Mouse (Mus musculus): ENCODE data around the gene Ifne. TPM values are rescaled to one million over a fixed set of nuclear protein-coding genes. Genes with fewer than 3 reads are reported as not detected.

Ifne gene
- total RNA-seq (2021) = not detected
- long read RNA-seq, experiment 1 = 0 reads
- long read RNA-seq, experiment 2 = 0 reads

DNA sequence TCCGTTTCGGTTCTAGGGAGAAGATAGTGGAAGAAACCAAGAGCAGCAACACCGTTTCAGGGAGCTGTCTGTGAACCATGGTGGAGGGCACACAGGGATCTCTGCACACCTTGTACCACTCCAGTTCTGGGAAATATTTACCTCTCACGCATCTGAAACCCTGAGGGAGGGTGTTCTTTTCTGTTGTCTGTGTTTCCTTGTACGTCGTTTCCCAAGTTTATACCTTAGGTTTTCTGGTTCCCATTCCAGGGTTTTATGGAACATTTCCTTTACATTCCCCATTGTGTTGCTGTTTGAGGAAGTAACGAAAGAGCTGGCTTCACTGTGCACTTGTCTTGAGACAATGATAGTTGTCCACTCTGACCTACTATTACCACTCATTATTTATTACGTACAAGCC, at the start of gene Ifne:
Gene Ifne (minus strand): TSS at position 101 of the 400 bp plus-strand sequence.
- no peak for DNase-seq (ENCODE audit: low spot score in 2 of 2)
- intact Hi-C loops (cut with DNase I) = no loop called here

DNA sequence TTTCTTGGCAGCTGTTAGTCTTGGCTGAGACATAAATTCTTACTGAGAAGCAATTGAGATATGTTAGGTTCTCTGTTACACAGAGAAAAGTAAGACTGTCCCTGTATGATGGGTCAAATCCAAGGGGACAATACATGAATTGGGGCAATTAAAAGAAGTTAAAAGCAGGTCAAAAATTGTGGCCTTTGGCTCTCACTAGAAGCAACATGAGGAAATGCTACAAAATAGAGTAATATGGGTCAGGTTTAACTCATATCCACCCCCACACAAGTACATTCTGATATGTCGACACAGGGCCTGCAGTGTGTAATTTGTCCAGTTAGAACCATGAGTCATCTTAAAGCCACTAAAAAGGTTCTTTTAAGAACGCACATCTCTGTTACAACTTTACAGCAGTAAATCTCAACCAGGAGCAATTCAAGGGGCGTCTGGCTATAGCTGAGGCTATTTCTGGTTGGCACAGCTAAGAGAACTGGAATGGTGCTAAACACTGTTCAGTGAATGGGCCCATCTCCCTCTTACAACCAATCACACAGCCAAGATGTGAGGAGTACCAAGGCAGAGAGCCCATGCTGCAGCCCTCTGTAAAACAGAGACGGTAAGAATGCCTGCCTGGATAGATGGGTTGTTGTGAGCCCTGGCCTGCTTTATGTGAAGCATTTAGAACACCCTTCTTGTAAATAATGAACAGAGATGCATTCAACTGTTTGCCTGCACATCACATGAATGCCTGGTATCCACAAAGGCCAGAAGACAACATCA, 48.5 kb upstream of the Ifne start:
- intact Hi-C loops (cut with DNase I) = no loop called here
- no peak for DNase-seq (ENCODE audit: low spot score in 2 of 2)

DNA sequence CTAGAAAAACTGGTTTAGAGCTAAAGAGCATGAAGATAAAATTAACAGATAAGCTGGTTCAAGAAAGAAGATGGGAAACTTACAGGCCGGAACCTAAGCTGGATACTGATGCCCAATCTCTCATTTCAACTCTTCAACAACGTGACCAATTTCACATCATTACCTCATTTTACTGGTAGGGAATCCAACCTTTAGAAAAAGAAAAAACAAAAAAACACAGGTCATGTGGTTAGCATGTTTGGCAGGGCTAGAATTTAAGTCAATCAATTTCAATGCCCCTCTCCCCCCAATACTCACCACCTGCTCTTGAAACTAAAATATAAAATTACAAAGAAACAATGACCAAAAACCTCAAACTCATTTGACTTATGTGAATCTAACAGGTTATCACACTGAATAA, 47.8 kb upstream of the Ifne start:
- DNase-seq (ENCODE audit: low spot score in 2 of 2) = no peak

DNA sequence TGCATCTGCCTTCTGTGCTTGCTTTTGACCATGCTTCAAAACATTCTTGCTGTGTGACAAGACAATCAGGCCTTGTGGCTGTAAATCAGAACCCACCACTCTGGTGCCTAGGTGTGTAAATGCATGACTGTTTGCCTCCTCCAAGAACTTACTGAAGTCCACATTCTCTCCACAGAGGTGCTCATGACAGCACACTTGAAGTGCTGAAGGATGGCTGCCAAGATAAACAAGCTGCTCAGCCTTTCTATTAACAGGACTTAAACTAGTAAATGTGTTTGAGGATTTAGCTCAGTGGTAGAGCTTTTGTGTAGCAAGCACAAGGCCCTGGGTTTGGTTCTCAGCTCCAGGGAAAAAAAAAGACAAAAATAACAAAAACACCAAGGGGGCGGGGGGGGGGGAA, 46.6 kb upstream of the Ifne start:
- no peak for DNase-seq (ENCODE audit: low spot score in 2 of 2)
- intact Hi-C loops (cut with DNase I) = no loop called here

More for the DNA sequence above, 47.8 kb upstream of the Ifne start:
- intact Hi-C loops (cut with DNase I) = no loop called here

DNA sequence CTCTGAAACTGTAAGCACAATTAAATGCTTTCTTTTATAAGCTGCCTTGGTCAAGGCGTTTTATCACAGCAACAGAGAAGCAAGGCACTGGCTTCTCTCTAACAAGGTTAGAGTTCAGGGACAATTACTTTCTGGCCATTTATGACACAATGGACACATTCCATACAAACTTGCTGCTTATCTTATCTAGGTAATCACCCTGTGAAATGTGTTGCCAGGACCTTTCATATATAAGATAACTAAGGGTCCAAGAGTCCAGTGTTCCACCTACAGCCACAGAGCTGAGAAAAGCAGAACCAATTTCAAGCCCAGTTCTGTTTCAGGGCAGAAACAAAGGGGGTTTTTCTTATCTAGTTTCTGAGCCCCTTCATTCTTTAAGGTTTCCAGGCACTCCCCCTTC, 46.1 kb upstream of the Ifne start:
- DNase-seq (ENCODE audit: low spot score in 2 of 2) = no peak
- intact Hi-C loops (cut with DNase I) = no loop called here

DNA sequence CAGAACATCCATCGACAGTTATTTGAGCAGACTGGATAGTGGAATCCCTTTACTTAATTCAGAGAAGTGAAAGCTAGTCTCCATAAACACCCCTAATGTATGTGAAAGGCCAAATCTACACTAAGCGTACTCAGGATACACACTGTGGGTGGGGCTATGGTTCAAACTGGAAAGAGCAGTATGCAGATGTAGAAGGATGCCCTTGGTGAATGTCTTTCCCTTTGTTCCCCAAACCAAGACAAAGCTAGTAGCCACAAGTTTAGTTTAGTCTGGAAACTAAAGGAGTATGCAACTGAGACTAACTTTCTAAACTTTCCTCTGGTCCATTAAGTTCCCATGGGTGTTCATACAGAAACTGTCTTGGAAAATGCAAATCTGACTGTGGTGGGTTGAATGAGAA, 45.5 kb upstream of the Ifne start:
- DNase-seq (ENCODE audit: low spot score in 2 of 2) = no peak
- intact Hi-C loops (cut with DNase I) = no loop called here

DNA sequence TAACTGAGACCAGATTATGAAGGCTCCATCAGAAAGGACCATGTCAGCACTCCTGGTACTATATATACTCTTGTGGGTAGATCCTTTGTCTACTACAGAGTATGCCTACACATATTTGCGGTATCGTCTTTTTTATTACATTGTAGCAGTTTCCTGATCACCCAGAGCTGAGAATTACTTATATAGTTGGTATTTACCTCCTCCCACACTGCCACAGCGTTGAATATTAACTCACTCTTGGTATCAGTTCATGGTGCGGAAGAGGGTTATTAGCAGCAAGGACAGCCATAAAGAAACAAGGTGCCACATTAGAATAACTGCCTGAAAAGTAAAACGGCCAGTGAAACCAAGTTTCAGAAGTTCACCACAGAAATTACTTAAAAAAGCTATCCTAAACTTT, 41.3 kb upstream of the Ifne start:
- no peak for DNase-seq (ENCODE audit: low spot score in 2 of 2)
- intact Hi-C loops (cut with DNase I) = no loop called here

DNA sequence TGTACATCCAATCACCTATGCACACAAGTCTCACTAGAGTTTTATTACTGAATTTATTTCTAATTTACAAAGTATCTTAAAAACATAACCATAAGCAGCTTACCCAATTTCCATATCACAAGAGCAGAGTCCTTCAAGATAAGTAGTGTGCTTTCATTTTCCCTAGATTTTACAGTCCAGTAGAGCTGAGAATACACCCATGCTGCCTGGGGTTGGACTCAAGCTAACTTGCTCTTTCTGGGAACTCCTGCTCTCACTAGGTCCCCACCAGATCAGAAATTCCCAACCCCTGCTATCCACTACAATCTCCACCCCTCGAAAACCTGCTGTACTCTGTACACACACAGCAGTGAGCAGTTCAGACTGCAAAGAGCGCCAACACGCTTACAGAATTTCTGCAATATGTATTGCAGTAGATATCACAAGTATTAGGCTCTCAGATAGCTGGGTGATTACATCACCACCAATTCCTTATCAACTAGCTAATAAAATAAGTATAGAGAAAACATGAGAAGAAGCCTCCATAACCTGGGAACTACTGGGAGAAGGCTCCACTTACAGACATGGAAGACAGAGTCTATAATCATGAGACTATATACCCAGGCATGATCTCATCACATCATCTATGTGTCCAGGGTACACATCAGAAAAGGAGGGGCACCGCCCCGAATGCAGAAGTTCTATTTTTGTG, 37.9 kb upstream of the Ifne start:
- no peak for DNase-seq (ENCODE audit: low spot score in 2 of 2)
- intact Hi-C loops (cut with DNase I) = no loop called here

DNA sequence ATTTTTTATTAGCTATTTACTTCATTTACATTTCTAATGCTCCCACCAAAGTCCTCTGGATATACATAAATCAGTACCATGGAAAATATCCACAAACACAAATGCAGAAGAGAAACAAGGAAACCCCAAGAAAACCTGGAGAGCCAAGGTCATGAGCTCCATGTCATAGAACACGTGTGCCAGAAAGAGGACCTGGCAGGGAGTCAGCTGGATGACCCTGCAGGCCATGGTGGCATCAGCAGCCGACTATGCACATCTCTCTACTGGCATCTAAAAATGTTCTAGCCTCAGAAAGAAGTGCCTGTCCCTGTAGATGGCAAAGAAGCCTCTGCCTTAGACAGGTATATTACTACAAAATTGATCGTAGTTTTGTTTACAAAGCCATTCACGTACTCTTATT, 36.3 kb upstream of the Ifne start:
- intact Hi-C loops (cut with DNase I) = no loop called here

DNA sequence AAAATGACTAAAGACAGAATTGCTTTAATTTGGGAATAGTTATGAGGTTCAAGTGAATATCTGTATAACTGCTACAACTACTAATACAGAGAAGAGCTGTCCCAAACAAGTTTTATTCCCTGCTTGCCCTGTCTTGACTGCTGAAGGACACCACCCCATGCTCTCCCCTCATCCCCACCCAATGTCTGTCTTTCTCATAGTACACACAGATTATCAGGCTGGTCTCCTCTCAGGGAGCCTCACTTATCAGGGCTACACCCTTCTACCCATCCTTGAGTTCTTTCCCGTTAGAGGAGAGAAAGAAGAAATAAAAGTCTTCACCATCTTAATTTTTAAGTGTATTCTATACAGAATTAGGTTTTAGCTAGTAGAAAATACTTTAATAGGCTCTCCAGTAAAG, 34.0 kb upstream of the Ifne start:
- intact Hi-C loops (cut with DNase I) = no loop called here
- DNase-seq (ENCODE audit: low spot score in 2 of 2) = no peak

More for the DNA sequence above, 36.3 kb upstream of the Ifne start:
- no peak for DNase-seq (ENCODE audit: low spot score in 2 of 2)

DNA sequence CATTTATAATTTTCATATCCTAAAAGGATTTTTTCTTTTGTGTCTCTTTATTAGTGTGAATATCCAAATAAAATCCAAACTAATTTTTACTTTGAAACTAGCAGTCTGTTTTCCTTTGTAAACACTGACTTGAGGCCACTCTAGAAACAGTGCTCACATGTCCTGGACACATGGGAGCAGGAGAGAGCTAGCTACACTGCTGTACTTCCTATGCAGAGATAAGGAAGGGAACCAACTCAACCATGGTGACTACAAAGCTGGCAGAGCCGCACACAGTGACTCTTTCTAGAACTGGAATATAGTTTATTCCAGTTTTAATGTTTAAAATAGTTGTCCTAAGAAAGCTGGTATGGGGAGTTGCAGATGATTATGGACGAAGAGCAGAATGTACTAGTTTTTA, 32.9 kb upstream of the Ifne start:
- intact Hi-C loops (cut with DNase I) = no loop called here
- DNase-seq (ENCODE audit: low spot score in 2 of 2) = no peak

DNA sequence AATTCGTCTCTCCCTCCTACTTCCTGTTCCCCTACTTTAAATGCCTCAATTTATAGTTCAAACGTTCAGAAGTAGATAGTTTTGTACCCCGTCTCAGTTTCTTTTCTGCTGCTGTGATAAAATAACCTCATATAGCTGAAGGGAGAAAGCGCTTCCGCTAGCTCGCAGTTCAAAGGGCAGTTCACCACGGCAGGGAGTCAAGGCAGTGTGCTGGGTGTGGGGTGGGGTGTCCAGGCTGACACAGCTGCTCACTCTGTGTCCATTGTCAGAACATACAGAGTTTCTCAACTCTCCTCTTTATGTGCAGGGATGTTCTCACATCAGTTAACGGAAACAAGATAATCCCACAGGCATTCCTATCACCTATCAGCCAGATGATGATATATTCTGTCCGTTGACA, 32.2 kb upstream of the Ifne start:
- intact Hi-C loops (cut with DNase I) = no loop called here

DNA sequence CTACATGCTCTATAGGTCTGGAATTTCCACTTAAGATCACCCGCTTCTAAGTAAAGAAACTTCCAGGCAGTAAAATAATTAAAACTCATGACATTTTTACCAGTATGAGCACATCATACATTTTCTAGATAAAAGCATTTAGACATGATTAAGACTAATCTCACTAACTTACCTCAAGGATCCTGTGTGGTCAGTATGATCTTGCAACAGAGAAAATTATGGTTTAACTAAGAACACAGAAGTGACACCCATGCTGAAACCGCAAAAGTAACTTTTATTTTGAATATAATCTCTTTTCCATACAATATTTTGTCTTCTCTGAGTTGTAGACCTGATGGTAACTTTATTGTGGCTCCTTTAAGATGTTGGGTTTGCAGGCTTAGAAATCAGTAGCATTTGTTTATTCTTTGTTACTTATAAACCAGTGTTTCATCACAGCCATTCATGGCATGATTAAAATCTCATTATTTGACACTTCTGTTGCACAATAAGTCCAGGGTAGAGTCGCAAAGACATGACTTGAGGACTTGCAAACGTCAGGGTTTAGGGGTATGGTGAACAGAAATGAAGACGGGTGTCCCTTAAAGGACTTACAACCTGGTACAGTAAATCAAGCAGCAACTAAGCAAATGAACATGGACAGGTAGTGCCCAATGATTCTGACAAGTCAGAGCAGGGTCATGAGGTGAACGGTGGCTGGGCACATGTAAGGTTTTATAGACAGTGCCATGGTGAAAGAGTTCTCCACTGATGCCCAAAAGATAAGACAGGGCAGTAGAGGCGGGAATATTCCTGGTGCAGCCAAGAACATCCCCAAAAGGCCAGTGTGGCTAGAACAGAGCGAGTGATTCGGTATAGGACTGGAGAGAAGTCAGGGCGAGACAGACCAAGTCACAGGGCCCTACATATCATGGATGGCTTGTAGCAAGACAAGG, 29.9 kb upstream of the Ifne start:
- intact Hi-C loops (cut with DNase I) = no loop called here

More for the DNA sequence above, 32.2 kb upstream of the Ifne start:
- no peak for DNase-seq (ENCODE audit: low spot score in 2 of 2)

DNA sequence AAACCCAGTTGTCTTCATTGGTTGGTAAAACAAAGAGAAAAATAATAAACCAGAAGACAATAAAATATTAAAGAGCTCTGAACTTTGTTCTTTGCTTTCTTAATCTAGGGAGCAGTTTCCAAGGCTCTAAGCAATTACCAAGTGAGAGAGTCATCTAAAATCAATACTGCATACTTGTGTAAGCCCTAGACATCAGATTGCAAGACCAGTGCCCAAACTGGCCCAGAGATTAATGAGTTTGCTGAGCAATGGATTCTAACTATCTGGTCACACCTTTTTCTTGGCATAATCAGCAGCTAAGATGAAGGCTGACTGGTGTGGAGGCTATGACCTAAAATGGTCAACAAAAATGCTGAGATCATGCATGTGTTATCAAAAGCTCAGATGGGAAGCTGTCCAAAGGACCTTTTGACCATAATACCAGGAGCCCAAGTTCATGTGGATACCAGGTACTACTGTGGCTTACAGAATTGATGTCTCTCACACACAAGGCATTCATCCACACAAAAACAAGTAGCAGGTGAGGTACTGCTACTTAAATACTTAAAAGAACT, 13.3 kb upstream of the Ifne start:
- no peak for DNase-seq (ENCODE audit: low spot score in 2 of 2)
- intact Hi-C loops (cut with DNase I) = no loop called here

More for the DNA sequence above, 29.9 kb upstream of the Ifne start:
- no peak for DNase-seq (ENCODE audit: low spot score in 2 of 2)

DNA sequence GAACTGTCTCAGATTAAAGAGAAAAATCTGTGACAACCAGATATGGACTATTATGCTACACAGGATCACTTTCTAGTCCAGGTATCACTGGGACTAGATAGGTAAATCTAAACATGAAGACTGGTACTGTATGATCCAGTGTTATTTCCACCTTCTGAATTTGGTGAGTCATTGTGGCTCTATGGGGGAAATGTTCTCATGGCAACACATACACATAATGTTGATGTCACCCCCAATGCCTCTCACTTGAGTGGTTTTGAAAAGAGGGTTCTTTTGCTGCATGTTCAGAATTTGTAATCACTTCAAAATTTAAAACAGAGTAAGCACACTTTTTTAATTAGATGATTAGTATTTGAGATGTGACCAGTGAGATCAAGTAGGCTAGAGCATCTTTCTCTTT, 8.2 kb upstream of the Ifne start:
- intact Hi-C loops (cut with DNase I) = no loop called here
- DNase-seq (ENCODE audit: low spot score in 2 of 2) = no peak

DNA sequence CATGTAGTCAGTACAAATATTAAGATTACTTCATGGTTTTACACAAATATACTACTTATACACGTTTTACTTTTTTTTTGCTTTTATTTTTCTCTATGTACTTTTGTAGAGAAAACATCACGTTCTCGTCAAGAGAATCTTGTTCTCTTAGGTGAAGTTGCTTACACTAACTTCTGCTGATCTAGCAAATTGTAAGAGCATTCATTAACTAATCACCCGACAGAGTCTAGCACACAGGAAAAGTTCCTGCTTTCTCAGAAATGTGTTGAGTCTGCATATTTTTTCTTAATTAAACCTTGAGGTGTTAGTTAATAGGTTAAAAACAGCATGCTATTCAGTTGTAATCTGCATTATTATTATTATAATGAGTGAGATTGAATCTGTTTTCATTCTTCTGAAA, 1.2 kb downstream of the Ifne start:
- intact Hi-C loops (cut with DNase I) = no loop called here
- DNase-seq (ENCODE audit: low spot score in 2 of 2) = no peak

DNA sequence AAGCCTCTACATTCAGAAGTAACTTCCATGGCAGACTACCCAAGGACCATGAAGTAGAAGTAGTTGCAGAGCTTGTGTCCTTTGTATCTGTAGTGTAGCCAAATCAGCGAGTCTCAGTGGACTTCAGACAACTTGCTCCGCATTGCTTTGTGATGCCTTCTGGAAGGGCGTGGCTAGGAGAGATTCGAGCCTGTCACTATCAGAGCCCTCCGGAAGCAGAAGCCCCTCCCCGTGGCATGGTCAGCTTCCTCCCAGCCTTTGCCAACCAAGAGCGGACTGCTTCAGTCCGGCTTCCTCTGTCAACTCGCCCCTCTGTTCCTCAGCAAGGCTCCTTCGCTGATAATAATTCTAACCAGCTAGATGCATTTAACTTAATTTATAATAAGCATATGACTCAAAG, 1.8 kb downstream of the Ifne start:
- DNase-seq (ENCODE audit: low spot score in 2 of 2) = no peak
- intact Hi-C loops (cut with DNase I) = no loop called here

DNA sequence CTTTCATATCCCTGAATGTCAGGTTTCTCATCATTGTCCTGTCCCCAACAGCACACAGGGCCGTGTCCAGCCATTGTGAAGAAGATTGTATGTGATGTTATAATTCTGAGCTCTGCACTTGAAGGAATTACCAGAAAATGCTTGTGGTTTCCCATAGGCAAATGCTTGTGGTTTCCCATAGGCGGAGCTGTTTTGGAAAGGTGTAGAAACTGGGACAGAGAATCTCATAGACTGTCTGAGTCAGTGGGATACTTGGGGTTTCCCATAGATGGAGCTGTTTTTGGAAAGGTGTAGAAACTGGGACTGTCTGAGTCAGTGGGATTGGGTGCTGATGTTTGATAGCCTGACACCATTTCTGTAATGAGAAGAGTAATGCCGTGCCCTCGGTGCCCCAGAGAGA, 3.5 kb downstream of the Ifne start:
- no peak for DNase-seq (ENCODE audit: low spot score in 2 of 2)
- intact Hi-C loops (cut with DNase I) = no loop called here

DNA sequence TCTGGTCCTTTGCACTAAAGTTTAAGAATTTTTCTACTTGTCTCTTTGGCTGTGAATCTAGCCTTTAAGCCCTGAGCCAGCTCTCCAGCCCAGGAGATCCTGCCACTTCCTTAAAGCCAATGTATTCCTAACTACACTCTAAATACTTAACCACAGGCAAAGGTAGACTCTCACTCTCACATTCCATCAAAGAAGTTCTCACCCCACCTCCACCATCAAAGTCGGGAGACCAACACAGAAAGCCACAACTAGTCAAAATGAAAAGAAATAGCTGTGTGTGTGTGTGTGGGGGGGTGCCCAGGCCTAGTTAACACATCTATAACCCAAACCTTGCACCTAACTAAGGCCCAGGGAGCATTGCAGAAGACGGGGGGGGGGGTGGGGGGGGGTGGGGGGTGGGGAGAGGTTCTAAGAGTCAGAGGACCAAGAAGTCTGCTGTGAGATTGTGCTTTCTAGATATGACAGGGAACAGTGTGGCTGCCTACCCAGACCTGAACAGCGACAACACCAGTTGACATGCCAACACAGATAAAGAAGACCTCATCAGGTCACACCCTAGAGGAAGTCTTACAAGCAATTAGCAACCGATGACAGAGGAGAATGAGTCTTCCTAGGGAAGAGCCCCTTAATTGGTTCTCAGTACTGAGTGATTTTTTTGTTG, 4.4 kb downstream of the Ifne start:
- intact Hi-C loops (cut with DNase I) = no loop called here
- DNase-seq (ENCODE audit: low spot score in 2 of 2) = no peak
